Mouse (Mus musculus) forelimb bud, embryonic 11.5 days (tissue): ENCODE measurements around the gene Tm7sf2.
"Not testable (repeated sequence)": the region's sequence is repeated elsewhere in the genome, so short reads cannot be mapped to it uniquely, and the experiment has no call there.

Experiments used
- DNase-seq: peaks from one replicate; pipeline ENCODE4 v3.0.0-alpha.2; 2012; ENCODE audit warnings: low read depth, low spot score

Gene Tm7sf2

DNA sequence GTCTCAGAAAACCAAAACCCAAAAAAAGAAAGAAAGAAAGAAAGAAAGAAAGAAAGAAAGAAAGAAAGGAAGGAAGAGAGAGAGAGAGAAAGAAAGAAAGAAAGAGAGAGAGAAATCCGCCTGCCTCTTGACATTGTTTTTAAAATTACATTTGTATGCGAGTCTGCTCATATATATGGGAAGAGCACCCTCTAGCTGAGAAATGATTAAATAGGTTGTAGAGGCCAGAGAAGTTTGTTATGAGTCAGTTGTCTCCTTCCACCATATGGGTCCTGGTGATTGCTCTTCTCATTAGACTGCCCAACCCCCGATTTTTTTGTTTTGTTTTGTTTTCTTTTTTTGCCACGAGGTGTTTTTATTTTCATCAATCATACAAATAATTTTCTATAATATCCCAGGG, 24.1 kb downstream of the Tm7sf2 start:
- not testable (repeated sequence) for DNase-seq

DNA sequence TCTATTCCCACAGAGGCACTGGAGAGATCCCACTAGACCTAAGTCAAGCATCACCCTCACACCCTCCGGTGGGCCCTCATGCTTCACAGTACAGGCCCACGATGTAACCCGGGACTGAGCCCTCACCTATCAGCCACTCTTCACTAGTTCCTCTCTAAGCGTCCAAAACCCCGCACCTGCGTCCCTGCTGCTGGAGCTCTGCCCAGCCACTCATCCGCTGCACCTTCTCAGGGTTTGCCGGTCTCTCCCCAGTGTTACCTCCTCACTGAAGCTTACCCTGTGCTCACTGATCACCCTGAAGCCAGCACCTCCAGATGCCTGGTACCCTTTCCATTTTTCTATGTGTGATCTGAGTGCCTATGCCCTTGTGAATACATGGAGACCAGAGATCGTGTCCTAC, 25.9 kb downstream of the Tm7sf2 start:
- DNase-seq = no peak

DNA sequence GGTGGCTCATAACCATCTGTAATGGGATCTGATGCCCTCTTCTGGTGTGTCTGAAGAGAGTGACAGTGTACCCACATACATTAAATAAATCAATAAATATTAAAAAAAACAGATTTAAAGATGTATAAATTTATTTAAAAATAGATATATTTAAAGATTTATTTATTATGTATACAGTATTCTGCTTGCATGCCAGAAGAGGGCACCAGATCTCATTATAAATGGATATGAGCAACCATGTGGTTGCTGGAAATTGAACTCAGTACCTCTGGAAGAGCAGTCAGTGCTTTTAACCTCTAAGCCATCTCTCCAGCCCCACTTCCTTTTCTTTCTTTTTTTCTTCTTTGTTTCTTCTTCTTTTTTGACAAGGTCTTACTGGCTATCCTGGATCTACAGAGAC, 28.2 kb downstream of the Tm7sf2 start:
- DNase-seq = no peak

DNA sequence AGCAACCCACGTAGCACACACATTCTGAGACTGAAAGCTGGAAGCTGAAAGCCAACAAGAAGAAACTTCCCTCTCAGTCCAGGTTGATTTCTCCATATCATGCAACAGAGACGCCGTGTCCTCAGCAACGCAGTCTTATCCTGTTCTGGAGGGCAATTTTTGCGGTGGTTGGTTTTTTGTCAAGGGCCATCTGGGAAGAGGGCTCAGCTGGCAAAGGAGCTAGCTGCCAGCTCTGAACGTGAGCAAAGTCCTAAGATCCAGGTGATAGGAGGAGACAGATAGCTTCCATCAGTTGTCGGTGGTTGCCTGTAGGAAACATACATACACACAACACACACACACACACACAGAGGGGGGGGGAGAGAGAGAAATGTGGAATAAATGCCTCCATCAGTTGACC, 29.8 kb downstream of the Tm7sf2 start:
- DNase-seq = no peak

DNA sequence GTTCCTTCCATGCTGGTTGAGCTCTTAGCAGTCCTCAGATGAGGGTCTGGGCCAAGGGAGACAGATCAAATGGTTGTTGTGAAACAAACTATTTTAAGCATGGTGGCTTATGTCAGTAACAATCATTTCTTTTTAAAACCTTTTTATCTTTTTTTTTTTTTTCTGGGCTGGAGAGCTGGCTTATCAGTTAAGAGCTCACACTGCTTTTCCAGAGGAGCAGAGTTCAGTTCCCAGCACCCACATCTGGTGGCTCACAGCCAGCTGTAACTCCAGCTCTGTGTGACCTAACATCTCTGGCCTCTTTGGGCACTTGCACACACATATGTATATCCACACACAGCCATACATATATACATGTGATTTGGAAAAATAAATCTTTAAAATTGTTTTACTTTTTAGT, 30.5 kb downstream of the Tm7sf2 start:
- no peak for DNase-seq

DNA sequence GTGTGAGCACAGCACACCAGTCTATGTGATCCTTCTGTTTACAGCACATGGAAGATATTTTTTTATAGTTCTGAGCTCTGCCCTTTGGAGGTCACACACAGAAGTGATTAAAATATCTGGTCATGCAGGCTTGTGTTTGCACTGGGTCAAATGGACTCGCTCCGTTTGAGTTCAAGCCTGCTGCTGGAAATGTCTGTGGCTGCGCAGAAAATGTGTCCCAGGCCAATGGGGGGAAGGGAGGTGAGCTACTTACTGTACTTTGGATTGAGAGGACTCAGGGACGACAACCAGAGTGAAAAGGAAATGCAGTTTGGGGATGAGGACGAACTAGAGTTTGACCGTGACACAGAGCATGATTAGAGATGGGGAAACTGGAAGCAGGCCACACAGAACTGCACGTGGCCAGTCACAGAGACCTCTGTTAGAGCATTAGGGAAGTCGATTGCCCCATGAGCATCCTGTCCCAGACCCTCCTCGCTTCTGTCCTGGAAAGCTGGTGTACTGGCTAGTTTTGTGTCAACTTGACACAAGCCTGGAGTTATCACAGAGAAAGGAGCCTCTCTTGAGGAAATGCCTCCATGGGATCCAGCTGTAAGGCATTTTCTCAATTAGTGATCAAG, 32.1 kb downstream of the Tm7sf2 start:
- DNase-seq = no peak

DNA sequence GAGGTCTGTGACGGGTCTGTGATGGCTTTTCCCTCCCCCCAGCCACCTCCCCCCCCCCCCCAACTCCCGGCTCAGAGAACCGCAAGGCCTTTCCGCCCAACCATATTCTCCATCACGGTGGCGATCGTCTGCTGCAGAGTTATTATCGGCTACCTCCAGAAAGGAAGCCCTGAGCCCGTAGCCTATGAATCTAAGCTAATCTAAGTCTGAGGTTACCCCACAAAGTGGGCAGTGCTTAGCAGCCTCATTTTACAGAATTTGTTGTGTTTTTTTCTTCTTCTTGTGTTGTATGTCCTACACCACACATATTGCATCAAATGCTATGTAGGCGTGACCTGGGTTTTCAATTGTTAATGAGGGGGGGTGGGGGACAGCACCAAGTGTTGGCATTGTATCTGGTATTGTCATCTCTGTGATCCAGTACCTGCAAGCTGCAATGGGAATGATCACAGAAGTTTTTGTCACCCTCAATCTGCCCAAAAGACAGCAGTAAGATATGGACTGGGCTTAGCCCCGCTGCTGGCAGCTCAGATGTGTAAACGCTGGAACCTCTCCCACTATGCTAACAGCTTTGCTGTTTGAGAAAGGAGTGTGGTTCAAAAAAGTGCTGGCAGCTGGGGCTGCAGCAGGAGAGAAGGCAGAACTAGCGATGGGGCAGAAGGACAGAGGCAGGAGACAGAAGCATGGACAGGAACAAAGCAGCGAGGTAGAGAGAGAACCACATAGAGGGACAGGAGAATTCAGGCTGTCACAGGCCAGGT, 37.5 kb downstream of the Tm7sf2 start:
- DNase-seq = no peak

GRCm38 (mm10) chr19:6029426-6029825, 38.7 kb downstream of the Tm7sf2 start:
- DNase-seq = no peak

- DNase-seq = no peak
Measured at GRCm38 (mm10) chr19:6028991-6029390, 39.2 kb downstream of the Tm7sf2 start.

DNA sequence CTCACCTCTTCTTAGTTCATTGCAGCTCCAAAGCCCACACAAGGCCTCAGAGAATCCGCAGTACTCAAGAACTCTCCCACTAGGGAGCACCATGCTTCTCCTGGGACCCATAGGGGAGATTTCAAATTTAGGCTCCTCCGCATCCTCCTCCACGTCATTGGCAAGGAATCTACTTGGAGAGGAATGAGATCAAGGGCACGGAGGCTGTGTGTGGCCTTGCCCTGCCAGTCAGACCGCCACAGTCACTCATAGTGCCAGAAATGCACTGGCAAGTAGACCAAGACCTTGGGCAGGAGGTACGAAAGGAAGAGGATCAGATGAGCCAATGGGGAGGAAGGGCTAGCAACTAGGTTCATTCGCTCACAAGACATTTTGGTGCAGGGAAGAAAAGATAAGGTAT, 44.2 kb downstream of the Tm7sf2 start:
- no peak for DNase-seq

DNA sequence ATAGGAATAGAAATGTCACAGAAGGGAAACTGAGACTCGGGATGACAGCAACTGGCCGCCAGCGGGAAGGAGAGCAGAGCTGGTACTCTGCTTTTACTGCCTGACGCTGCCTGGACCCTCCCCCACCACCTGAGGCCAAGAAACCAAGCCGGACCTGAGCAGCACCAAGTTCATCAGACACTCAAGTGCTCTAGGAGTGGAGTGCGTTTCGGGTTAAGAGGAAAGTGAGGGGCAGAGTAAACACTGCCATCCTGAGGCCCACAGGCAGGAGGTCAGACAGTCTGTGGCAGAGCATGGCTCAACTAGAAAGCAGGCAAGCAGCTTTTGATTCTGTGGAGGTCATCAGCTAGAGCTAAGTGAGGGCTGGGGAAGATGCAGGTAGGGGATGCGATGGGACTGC, 45.1 kb downstream of the Tm7sf2 start:
- no peak for DNase-seq

- DNase-seq = no peak
Measured at GRCm38 (mm10) chr19:6020276-6020675, 47.9 kb downstream of the Tm7sf2 start.

GRCm38 (mm10) chr19:6018142-6019089, 49.8 kb downstream of the Tm7sf2 start:
- DNase-seq = peak; percentile 87

- peak; percentile 29 for DNase-seq
Measured at GRCm38 (mm10) chr19:6016532-6016931, 51.6 kb downstream of the Tm7sf2 start.

- DNase-seq = peak; percentile 49
Measured at GRCm38 (mm10) chr19:6015511-6016315, 52.5 kb downstream of the Tm7sf2 start, which contains the start of gene Capn1. Gene Capn1, minus strand, starts transcription at chr19:6015897.

- DNase-seq = peak; percentile 20
Measured at GRCm38 (mm10) chr19:6014991-6015510, 53.1 kb downstream of the Tm7sf2 start.

- no peak for DNase-seq
Measured at GRCm38 (mm10) chr19:6013691-6014090, 54.5 kb downstream of the Tm7sf2 start.
